In the genomic region with DNA sequence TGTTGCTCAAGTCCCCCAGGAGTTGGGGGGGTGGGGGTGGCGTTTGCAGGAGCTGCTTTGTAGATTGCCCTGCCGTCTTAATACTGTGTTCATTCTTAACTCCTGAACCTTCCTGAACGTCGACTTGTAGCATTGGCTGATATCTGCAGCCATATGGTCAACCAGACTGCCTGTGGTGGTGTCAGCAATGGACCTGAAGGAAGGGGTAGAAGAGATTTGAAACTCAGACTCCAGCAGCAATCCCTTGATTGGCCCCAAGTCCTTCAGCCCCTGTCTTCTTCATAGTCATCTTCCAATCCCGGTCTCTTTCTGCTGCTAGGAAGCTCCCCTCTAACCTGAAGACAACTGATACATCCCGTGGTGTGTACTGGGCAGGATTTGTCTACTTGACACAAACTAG, we compare ENCODE assay signal across 17 mouse cellular contexts.
DNase-seq lines count a peak whose midpoint lies in the region; ATAC-seq lines count a peak whose summit lies in the region.
"Had no signal": no experiment of that assay in that cellular context is flagged by ENCODE, and none has a peak within 500 bp of the region (broad histone marks: within the 10 kb centered on the region; RNA-seq: fewer than 3 reads in every experiment).

No protein-coding gene starts in this region.

- no peak overlapping the region for H3K4me3 ChIP-seq in neural tube, embryonic 15.5 days (replicated peaks)
- H3K4me3 ChIP-seq: embryonic facial prominence, embryonic 10.5 days; forebrain, embryonic 13.5 days; heart, adult 2 months; heart, embryonic 12.5 days; hindbrain, embryonic 10.5 days had no signal

- WGBS in neural tube, embryonic 15.5 days, result 92% methylated on average over 6 of the region's 6 CpGs

- no peak overlapping the region for H3K27ac ChIP-seq in neural tube, embryonic 15.5 days (replicated peaks)
- H3K27ac ChIP-seq: forebrain, embryonic 13.5 days; heart, adult 2 months; hindbrain, embryonic 10.5 days; hindbrain, embryonic 14.5 days had no signal

- H3K27me3 ChIP-seq in neural tube, embryonic 15.5 days (replicated peaks), result no peaks in the 10 kb centered on the region
- H3K27me3 ChIP-seq: forebrain, embryonic 13.5 days had no signal

- peak; percentile 90 for DNase-seq in brain, adult 2 months (ENCODE audit: low read depth, low spot score)
- peak; percentile 65 to 78 for DNase-seq in cerebellum, adult 18-20 months
- DNase-seq in cerebellum, adult 9-11 months, result peak; percentile 80
- peak; percentile 66 to 71 for DNase-seq in cerebellum, postnatal 36 days
- no peak for DNase-seq in lung, postnatal 10 days
- no peak for DNase-seq in left cerebral cortex, adult 18-20 months (ENCODE audit: low spot score in 2 of 2)
- DNase-seq: adrenal gland, postnatal 10 days; forebrain, postnatal 0 days; gastrocnemius, postnatal 14 days; heart, adult 2 months had no signal

- H3K36me3 ChIP-seq in neural tube, embryonic 15.5 days, result no peaks in the 10 kb centered on the region
- H3K36me3 ChIP-seq: embryonic facial prominence, embryonic 10.5 days; heart, embryonic 12.5 days; hindbrain, embryonic 10.5 days had no signal

- no peaks in the 10 kb centered on the region for H3K9me3 ChIP-seq in neural tube, embryonic 15.5 days (replicated peaks)
- H3K9me3 ChIP-seq: forebrain, embryonic 13.5 days; heart, embryonic 12.5 days; hindbrain, embryonic 10.5 days had no signal

- no peak for ATAC-seq in neural tube, embryonic 15.5 days (ENCODE audit: low FRiP score)
- ATAC-seq: forebrain, embryonic 13.5 days; forebrain, postnatal 0 days; intestine, embryonic 16.5 days had no signal

- no peak overlapping the region for H3K4me2 ChIP-seq in neural tube, embryonic 15.5 days
- H3K4me2 ChIP-seq: forebrain, embryonic 13.5 days; heart, embryonic 12.5 days; hindbrain, embryonic 14.5 days had no signal

- peaks cover 7% of the 10 kb centered on the region for H3K4me1 ChIP-seq in neural tube, embryonic 15.5 days

- H3K9ac ChIP-seq in neural tube, embryonic 15.5 days (replicated peaks), result no peak overlapping the region
- H3K9ac ChIP-seq: forebrain, embryonic 13.5 days; forebrain, postnatal 0 days; heart, embryonic 12.5 days; hindbrain, embryonic 14.5 days had no signal

Comparison
In these comparisons a context has a peak if more than half of its experiments do, and no peak if none do; other contexts are left out.
1. DNase-seq: peak in brain, adult 2 months (single experiment), cerebellum, adult 18-20 months (2 of 2), cerebellum, adult 9-11 months (single experiment) and cerebellum, postnatal 36 days (2 of 2); none in lung, postnatal 10 days (single experiment) and left cerebral cortex, adult 18-20 months (0 of 2).